Mouse (Mus musculus): ENCODE results near the gene Heatr9.

DNA sequence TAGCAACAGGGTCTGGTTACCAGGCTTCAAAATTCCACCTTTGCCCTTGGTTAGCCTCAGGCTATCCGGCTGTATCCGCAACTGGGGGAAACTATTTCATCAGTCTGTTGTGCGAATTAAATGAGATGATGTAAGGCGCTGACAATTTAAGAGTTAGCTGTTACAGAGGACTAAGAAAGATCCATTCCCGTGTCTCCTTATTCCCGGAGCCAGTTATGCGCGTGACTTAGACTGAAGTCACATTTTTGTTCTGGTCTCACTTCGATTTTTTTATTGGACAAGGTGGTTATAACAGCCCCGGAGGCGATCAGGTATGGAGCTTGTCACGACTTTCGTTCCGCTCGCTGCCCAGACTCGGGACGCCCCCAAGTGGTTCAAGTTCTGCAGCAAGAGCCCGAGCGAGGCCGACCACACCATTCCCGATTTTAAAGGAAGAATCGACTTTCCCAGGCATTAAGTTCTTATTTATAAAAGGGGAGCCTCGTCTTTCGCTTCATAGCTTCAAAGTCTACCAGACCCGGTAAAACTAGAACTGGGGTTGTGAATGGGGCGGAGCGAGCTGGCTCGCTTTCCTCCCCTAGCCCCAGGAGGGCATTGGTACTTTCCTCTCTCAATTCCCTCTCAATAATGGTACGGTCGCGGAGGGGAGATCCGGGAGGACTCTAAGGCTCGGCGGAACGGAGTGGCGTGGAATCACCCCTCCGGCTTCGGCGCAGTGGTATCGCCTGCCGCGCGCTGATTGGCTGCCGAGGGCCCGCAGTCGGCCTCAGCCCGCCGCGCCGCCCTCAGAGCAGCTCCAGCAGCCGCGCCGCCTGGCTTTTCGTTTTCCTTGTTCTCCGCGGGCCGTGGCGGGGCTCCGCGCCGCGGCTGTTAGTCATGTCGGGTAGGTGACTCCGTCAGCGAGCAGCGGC lies 49.4 kb downstream of the Heatr9 start, which contains the start of gene Taf15:
- TF ChIP-seq CTCF (IDR thresholded peaks at IDR 0.05), result peak; percentile 80
- TF ChIP-seq EP300 (IDR thresholded peaks at IDR 0.05), result peak; percentile 24; the same call in 1 of the 2 replicates
